Mouse (Mus musculus): Measurements from ENCODE around the gene Dhx33.

- TF ChIP-seq CTCF (IDR thresholded peaks at IDR 0.05; ENCODE audit: low read depth) (no peak), EP300 (IDR thresholded peaks at IDR 0.05; ENCODE audit: low read depth) (no peak)
These were observed 22.2 kb downstream of the Dhx33 start for GRCm38 (mm10) chr11:70982030-70982429.
